Mouse (Mus musculus) macrophage (primary cell): ENCODE data around the gene Olfr1208. TPM values are rescaled to one million over a fixed set of nuclear protein-coding genes. Genes with fewer than 3 reads are reported as not detected.

Experiments used
- H3K27ac ChIP-seq: fragments of 350-480 bp; formaldehyde crosslinking; 2 replicates; pipeline ENCODE4 v1.9.0; 2021
- H3K36me3 ChIP-seq: fragments of 350-480 bp; formaldehyde crosslinking; 2 replicates; pipeline ENCODE4 v1.9.0; 2021; ENCODE audit errors: inconsistent target
- H3K4me3 ChIP-seq: fragments of 350-480 bp; formaldehyde crosslinking; 2 replicates; pipeline ENCODE4 v1.9.0; 2021; ENCODE audit errors: inconsistent target
- H3K79me2 ChIP-seq: fragments of 350-480 bp; formaldehyde crosslinking; 2 replicates; pipeline ENCODE4 v1.9.0; 2021; ENCODE audit errors: inconsistent target
- WGBS: methylation state at CpG from one replicate; pipeline ENCODE4 v1.1.7; 2026; ENCODE audit warnings: inconsistent platforms; ENCODE audit not compliant: missing documents; 5-methylcytosine and 5-hydroxymethylcytosine counted together
- polyA plus RNA-seq: library from polyadenylated mRNA; stranded (reverse); fragments of 250-400 nt; gene quantifications from 3 replicates; pipeline ENCODE4 v1.2.4, GENCODE M21; 2018; ENCODE audit warnings: inconsistent platforms
- total RNA-seq, 78 experiments: library from RNA; depleted of rRNA; stranded (reverse); fragments of 250-400 nt; gene quantifications; 1 replicate in 9 of 78; 2 replicates in 24 of 78; 3 replicates in 43 of 78; 4 replicates in 2 of 78; pipeline ENCODE4 v1.2.4; 2018; ENCODE audit warnings: inconsistent platforms in 56 of 78

Olfr1208 gene
- not detected for total RNA-seq (2018; cell fraction: chromatin; rRNA removed)
- total RNA-seq (2018; cell fraction: cytosol; rRNA removed) = not detected
- total RNA-seq (2018; cell fraction: nucleus; rRNA removed) = not detected
- not detected in 3 replicates for polyA plus RNA-seq

- Histone ChIP-seq H3K79me2 (no peaks in the 10 kb centered on the region), H3K4me3 (no peak within 1 kb of the TSS), H3K36me3 (no peaks in the 10 kb centered on the region), H3K27ac (no peak within 1 kb of the TSS)
Measured at GRCm38 (mm10) chr2:88902211-88902610, at the start of gene Olfr1208. TSS of gene Olfr1208 (minus strand) at chr2:88902311.

GRCm38 (mm10) chr2:88938011-88938410, 35.9 kb upstream of the Olfr1208 start, which contains the start of gene Olfr1211:
TSS of gene Olfr1211 (minus strand) at chr2:88938111.
- no peak within 1 kb of the TSS for H3K4me3 ChIP-seq
- H3K79me2 ChIP-seq = no peaks in the 10 kb centered on the region
- no peak within 1 kb of the TSS for H3K27ac ChIP-seq
- H3K36me3 ChIP-seq = no peaks in the 10 kb centered on the region
- whole genome bisulfite sequencing = 94% methylated on average over 1 of the region's 1 CpGs

GRCm38 (mm10) chr2:88915057-88915456, 12.9 kb upstream of the Olfr1208 start, which contains the start of gene Olfr1209:
TSS of gene Olfr1209 (minus strand) at chr2:88915157.
- WGBS = 86% methylated on average over 3 of the region's 3 CpGs
- H3K36me3 ChIP-seq = no peaks in the 10 kb centered on the region
- no peak within 1 kb of the TSS for H3K27ac ChIP-seq
- H3K79me2 ChIP-seq = no peaks in the 10 kb centered on the region
- H3K4me3 ChIP-seq = no peak within 1 kb of the TSS

- WGBS = 77% methylated on average over 2 of the region's 2 CpGs
- Histone ChIP-seq H3K4me3 (no peak within 1 kb of the TSS), H3K79me2 (no peaks in the 10 kb centered on the region), H3K36me3 (no peaks in the 10 kb centered on the region), H3K27ac (no peak within 1 kb of the TSS)
Measured at GRCm38 (mm10) chr2:88862931-88863330, 39.2 kb downstream of the Olfr1208 start, which contains the start of gene Olfr1206. TSS of gene Olfr1206 (plus strand) at chr2:88863231.

- 83% methylated on average over 1 of the region's 1 CpGs for WGBS
- no peaks in the 10 kb centered on the region for H3K79me2 ChIP-seq
- H3K27ac ChIP-seq = no peak within 1 kb of the TSS
- H3K36me3 ChIP-seq = no peaks in the 10 kb centered on the region
- H3K4me3 ChIP-seq = no peak within 1 kb of the TSS
Measured at GRCm38 (mm10) chr2:88848992-88849391, 53.1 kb downstream of the Olfr1208 start, which contains the start of gene Olfr1204. TSS of gene Olfr1204 (plus strand) at chr2:88849292.

Other genes starting within 250 kb of the Olfr1208 start
- gene Olfr1193, start 226.7 kb downstream of the Olfr1208 start, polyA plus RNA-seq = not detected in 3 replicates
- not detected in 3 replicates for gene Olfr1195, start 213.1 kb downstream of the Olfr1208 start, polyA plus RNA-seq
- not detected in 3 replicates for gene Olfr1196, start 197.7 kb downstream of the Olfr1208 start, polyA plus RNA-seq
- gene Olfr1197, start 169.9 kb downstream of the Olfr1208 start, polyA plus RNA-seq = not detected in 3 replicates
- not detected in 3 replicates for gene Olfr1198, start 150.9 kb downstream of the Olfr1208 start, polyA plus RNA-seq
- not detected in 3 replicates for gene Olfr1199, start 141.8 kb downstream of the Olfr1208 start, polyA plus RNA-seq
- not detected in 3 replicates for gene Olfr1200, start 131.8 kb downstream of the Olfr1208 start, polyA plus RNA-seq
- gene Olfr1201, start 109.3 kb downstream of the Olfr1208 start, polyA plus RNA-seq = not detected in 3 replicates
- not detected in 3 replicates for gene Olfr1202, start 87.8 kb downstream of the Olfr1208 start, polyA plus RNA-seq
- gene Olfr1205, start 72.6 kb downstream of the Olfr1208 start, polyA plus RNA-seq = not detected in 3 replicates
- gene Olfr1204, start 53.0 kb downstream of the Olfr1208 start, polyA plus RNA-seq = not detected in 3 replicates
- gene Olfr1206, start 39.1 kb downstream of the Olfr1208 start, polyA plus RNA-seq = not detected in 3 replicates
- not detected in 3 replicates for gene Olfr1209, start 12.8 kb upstream of the Olfr1208 start, polyA plus RNA-seq
- not detected in 3 replicates for gene Olfr1211, start 35.8 kb upstream of the Olfr1208 start, polyA plus RNA-seq
- gene Olfr1212, start 51.7 kb upstream of the Olfr1208 start, polyA plus RNA-seq = not detected in 3 replicates
- gene Gm13762, start 78.0 kb upstream of the Olfr1208 start, polyA plus RNA-seq = not detected in 3 replicates
- not detected in 3 replicates for gene Olfr1214, start 90.3 kb upstream of the Olfr1208 start, polyA plus RNA-seq
- not detected in 3 replicates for gene Olfr1215, start 104.7 kb upstream of the Olfr1208 start, polyA plus RNA-seq
- not detected in 3 replicates for gene Olfr1216, start 116.0 kb upstream of the Olfr1208 start, polyA plus RNA-seq
- gene Olfr1217, start 129.8 kb upstream of the Olfr1208 start, polyA plus RNA-seq = not detected in 3 replicates
- not detected in 3 replicates for gene Olfr1218, start 158.9 kb upstream of the Olfr1208 start, polyA plus RNA-seq
- gene Olfr1219, start 181.2 kb upstream of the Olfr1208 start, polyA plus RNA-seq = not detected in 3 replicates
- not detected in 3 replicates for gene Olfr1220, start 204.5 kb upstream of the Olfr1208 start, polyA plus RNA-seq
- gene Olfr1221, start 215.0 kb upstream of the Olfr1208 start, polyA plus RNA-seq = not detected in 3 replicates
- gene Olfr1222, start 230.7 kb upstream of the Olfr1208 start, polyA plus RNA-seq = not detected in 3 replicates
- not detected in 3 replicates for gene Olfr1223, start 249.2 kb upstream of the Olfr1208 start, polyA plus RNA-seq